Mouse (Mus musculus) kidney, adult 2 months (tissue): ENCODE measurements around the gene Slc4a8. TPM values are rescaled to one million over a fixed set of nuclear protein-coding genes. Genes with fewer than 3 reads are reported as not detected.

ENCODE experiments used
- DNase-seq: peaks from one replicate; pipeline ENCODE4 v3.0.0; 2021
- H3K27ac ChIP-seq: fragments of 200-500 bp; 2 replicates; pipeline ENCODE4 v1.5.1; 2012; ENCODE audit warnings: low read depth, low read length, control low read depth, inconsistent platforms; ENCODE audit not compliant: insufficient read depth
- H3K27me3 ChIP-seq: fragments of 200-500 bp; replicated peaks from 2 replicates; pipeline ENCODE4 v1.6.1; 2012; ENCODE audit warnings: mild to moderate bottlenecking, moderate library complexity, low read length, inconsistent platforms; ENCODE audit not compliant: control insufficient read depth, insufficient read depth
- H3K36me3 ChIP-seq: fragments of 200-500 bp; 2 replicates; pipeline ENCODE4 v1.6.1; 2012; ENCODE audit warnings: mild to moderate bottlenecking, moderate library complexity, low read length, inconsistent platforms; ENCODE audit not compliant: control insufficient read depth, insufficient read depth
- H3K4me1 ChIP-seq: fragments of 200-500 bp; 2 replicates; pipeline ENCODE4 v1.6.1; 2011; ENCODE audit warnings: low read length; ENCODE audit not compliant: control insufficient read depth, insufficient read depth
- H3K4me3 ChIP-seq: fragments of 200-500 bp; 2 replicates; pipeline ENCODE4 v1.5.1; 2011; ENCODE audit warnings: mild to moderate bottlenecking, low read depth, low read length, control low read depth; ENCODE audit not compliant: insufficient read depth
- CTCF ChIP-seq: fragments of 200-500 bp; conservative IDR thresholded peaks from 2 replicates; pipeline ENCODE4 v1.5.1; 2011; ENCODE audit warnings: low read depth, mild to moderate bottlenecking, control low read depth, low read length, moderate library complexity, mixed read lengths; ENCODE audit not compliant: insufficient read depth, insufficient read length
- POLR2A ChIP-seq: fragments of 200-500 bp; IDR thresholded peaks from one replicate; pipeline ENCODE4 v1.6.1; 2011; ENCODE audit warnings: low read depth, low read length, control low read depth
- WGBS: fragments of 180-500 bp; shearing (Covaris S2); methylation state at CpG from one replicate; pipeline ENCODE4 v1.1.7; 2018; 5-methylcytosine and 5-hydroxymethylcytosine counted together
- polyA plus RNA-seq: library from polyadenylated mRNA; depleted of rRNA; stranded (reverse); fragments of >200 nt; gene quantifications from 2 replicates; pipeline ENCODE4 v1.2.3, GENCODE M21; 2012

Gene Slc4a8
- polyA plus RNA-seq, 1 experiment = 5.9 TPM

DNA sequence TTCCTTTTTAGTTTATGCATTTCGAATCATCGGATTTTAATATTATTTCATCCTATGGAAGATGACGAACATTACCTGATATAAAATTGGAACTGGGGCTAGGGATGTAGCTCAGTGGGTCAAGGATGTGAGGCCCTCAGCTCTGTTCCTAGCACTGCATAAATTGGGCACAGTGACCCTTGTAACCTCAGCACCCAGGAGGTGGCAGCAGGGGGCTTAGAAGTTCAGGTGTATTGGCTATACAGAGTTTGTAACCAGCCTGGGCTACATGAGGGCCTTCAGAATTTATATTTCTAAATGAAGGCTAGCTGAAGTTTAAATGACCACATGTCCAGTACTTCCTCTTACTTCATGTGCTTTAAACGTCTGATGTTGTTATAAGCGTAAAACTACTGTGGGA is 40.1 kb upstream of the Slc4a8 start:
- no peak for TF ChIP-seq POLR2A
- TF ChIP-seq CTCF = no peak
- no peaks in the 10 kb centered on the region for H3K36me3 ChIP-seq
- H3K27me3 ChIP-seq = no peaks in the 10 kb centered on the region
- no peak overlapping the region for H3K27ac ChIP-seq
- H3K4me1 ChIP-seq = no peaks in the 10 kb centered on the region
- H3K4me3 ChIP-seq = no peak overlapping the region
- WGBS = 91% methylated on average over 5 of the region's 5 CpGs
- no peak for DNase-seq

DNA sequence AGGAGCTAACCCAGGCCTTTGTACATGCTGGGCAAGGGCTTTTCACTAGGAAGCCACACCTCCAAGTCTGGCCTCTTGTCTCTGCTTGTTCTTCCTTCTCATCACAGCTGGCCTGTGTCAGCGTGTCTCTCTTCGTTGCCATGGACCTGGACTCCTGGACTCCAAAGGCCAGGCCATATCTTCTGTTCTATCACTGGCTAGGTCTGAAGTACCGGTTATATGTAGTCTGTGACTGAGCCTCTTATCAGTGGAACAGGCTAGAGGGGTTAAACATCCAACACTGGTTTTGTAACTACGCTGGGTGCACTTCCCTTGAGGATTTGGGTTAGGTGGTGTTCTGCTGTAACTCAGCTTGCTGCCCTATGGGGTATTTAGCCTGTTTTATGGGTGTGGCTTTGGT is 39.5 kb upstream of the Slc4a8 start:
- Histone ChIP-seq H3K36me3 (no peaks in the 10 kb centered on the region), H3K4me3 (no peak overlapping the region), H3K4me1 (no peaks in the 10 kb centered on the region), H3K27me3 (no peaks in the 10 kb centered on the region), H3K27ac (no peak overlapping the region)
- TF ChIP-seq CTCF = no peak
- WGBS = 52% methylated on average over 4 of the region's 4 CpGs
- DNase-seq = no peak

DNA sequence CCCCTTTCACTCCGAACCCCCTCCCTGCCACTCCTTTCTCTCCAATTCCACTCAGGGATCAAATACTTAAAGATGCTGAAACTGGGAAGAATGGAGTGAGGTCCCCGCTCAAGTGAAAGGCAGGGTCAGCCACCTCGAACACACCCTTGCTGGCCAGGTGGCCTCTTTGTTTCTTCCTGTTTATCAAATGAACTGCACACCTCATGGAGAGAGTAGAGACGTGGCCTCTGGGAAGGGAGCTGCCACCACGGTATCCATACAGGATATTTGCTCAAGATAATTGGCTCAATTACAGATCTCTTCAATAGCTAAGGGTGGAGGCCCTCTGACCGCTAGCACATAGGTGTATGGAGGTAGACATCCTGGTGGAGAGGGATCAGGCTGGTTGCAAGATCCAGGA is 39.0 kb upstream of the Slc4a8 start:
- H3K4me1 ChIP-seq = no peaks in the 10 kb centered on the region
- no peak overlapping the region for H3K27ac ChIP-seq
- no peaks in the 10 kb centered on the region for H3K27me3 ChIP-seq
- 84% methylated on average over 6 of the region's 6 CpGs for WGBS
- DNase-seq = no peak
- TF ChIP-seq POLR2A (no peak), CTCF (no peak)
- no peak overlapping the region for H3K4me3 ChIP-seq
- no peaks in the 10 kb centered on the region for H3K36me3 ChIP-seq

DNA sequence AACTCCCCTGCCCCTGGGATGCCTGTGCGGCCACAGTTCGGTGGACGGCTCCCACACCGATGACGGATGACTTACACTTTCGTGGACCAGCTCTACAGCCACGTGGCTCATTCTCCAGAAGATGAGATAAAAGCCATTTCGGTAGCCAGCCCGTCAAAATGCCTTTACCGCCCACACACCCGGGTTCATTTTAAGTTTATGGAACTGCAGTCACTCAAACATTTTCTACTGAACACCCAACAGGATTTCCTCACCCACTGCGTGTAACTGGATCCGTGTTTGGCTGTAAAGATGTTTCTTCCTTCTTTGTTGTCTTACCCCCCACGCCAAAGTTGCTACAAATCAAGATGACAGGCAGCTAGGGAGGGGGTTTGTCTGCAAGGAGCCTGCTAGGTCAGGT is 38.0 kb upstream of the Slc4a8 start:
- 23% methylated on average over 14 of the region's 14 CpGs for WGBS
- no peaks in the 10 kb centered on the region for H3K27me3 ChIP-seq
- no peak overlapping the region for H3K4me3 ChIP-seq
- DNase-seq = no peak
- H3K27ac ChIP-seq = no peak overlapping the region
- TF ChIP-seq CTCF (no peak), POLR2A (no peak)
- H3K4me1 ChIP-seq = no peaks in the 10 kb centered on the region
- no peaks in the 10 kb centered on the region for H3K36me3 ChIP-seq

DNA sequence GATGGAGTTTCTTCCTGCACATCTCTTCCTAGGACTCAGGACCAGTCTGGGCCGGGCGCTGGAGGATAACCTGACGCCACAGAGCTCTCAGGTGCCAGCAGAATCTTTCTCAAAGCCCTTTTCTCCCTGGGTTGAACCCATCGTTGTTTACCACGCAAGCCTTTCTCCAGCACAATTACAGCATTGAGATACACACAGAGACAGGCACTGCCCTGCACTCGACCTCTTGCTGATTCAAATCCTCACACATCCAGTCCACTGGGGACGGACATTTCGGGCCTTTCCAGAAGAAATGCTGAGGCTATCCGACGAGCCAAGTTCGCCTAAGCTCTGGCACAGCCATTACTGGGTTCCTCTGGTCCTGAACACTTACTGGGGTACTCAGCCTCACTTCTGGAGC is 34.8 kb upstream of the Slc4a8 start:
- TF ChIP-seq CTCF (no peak), POLR2A (no peak)
- no peaks in the 10 kb centered on the region for H3K36me3 ChIP-seq
- 85% methylated on average over 11 of the region's 11 CpGs for WGBS
- DNase-seq = no peak
- H3K4me3 ChIP-seq = no peak overlapping the region
- H3K4me1 ChIP-seq = no peaks in the 10 kb centered on the region
- no peak overlapping the region for H3K27ac ChIP-seq
- H3K27me3 ChIP-seq = 0 out of 2 replicates have a peak, but pooled peaks cover 2% of the 10 kb centered on the region

DNA sequence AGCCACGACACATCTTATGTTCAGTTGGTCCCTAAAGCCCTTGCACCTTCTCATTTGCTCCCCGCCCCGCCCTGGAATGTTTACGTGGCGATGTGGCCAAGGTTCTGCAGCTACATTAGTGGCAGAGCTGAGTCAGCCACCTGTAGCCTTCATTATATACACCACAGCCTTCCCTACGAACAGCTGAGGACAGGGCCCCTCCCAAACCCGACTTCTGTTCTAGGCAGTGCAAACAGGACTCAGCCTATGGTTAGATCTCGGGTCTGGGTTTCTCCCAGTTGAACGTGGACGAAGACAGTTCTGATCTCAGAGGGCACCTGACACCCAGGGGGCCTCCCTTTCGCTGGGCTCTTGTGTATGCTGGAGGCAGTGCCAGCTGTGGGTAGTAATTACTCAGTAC is 33.7 kb upstream of the Slc4a8 start:
- Histone ChIP-seq H3K27me3 (0 out of 2 replicates have a peak, but pooled peaks cover 2% of the 10 kb centered on the region), H3K4me3 (no peak overlapping the region), H3K27ac (no peak overlapping the region), H3K36me3 (no peaks in the 10 kb centered on the region), H3K4me1 (no peaks in the 10 kb centered on the region)
- DNase-seq = no peak
- 89% methylated on average over 11 of the region's 11 CpGs for WGBS
- no peak for TF ChIP-seq CTCF
- no peak for TF ChIP-seq POLR2A

DNA sequence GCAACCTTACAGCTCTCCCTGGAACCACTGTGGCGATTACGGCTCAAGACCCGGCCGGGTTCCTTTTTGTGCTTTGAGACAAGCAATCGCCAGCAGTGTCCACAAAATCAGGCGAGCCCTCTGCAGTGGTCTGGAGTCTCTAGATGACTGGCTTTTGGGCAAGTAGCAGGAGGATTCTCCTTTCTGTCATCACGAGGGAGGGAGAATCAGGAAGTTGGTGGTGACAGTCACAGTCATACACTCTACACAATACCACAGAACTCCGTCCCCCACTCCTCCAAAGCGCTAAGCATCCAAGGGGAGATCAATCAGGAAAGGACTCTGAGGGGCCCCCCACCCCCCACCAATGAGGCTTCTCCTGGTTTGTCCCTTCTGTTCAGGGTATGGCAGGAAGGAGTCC is 33.0 kb upstream of the Slc4a8 start:
- 0 out of 2 replicates have a peak, but pooled peaks cover 2% of the 10 kb centered on the region for H3K27me3 ChIP-seq
- TF ChIP-seq POLR2A = no peak
- no peak overlapping the region for H3K4me3 ChIP-seq
- H3K4me1 ChIP-seq = no peaks in the 10 kb centered on the region
- no peak overlapping the region for H3K27ac ChIP-seq
- 48% methylated on average over 9 of the region's 9 CpGs for WGBS
- H3K36me3 ChIP-seq = no peaks in the 10 kb centered on the region
- DNase-seq = no peak

DNA sequence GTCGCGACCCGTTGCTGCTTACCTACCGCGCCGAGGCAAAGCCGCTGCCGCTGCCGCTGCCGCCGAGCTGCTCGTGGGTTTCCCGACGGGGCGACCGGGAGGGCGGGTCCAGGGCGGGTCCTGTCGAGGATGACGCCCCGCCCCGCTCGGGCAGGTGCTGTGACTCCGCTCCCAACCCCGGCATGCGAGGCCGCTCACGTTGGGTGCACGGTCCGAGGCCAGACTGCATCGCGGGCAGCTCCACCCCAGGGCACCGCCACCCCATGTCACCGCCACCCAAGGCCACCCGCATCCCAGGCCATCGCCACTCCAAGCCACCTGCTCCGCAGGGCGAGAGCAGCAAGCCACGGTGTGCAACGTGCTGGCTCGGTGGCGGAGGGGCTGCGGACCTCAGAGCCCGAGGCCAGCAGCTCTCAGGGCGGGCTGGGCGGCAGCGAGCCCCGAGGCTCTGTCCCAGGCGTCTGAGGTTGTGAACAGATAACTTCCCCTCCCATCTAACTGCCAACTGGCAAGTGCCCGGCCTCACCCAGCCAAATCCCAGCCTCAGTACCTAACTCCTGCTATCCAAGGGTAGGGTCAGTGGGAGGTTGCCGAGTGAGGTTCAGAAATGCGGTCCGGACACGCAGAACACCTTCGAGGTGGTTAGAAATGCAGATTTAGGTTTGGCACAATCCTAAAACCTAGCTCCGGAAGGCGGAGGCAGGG is 32.1 kb upstream of the Slc4a8 start, which contains the start of gene Galnt6:
TSS of gene Galnt6 (minus strand) at position 96 of the 705 bp plus-strand sequence.
- H3K4me1 ChIP-seq = no peaks in the 10 kb centered on the region
- TF ChIP-seq CTCF (no peak), POLR2A (no peak)
- H3K27ac ChIP-seq = no peak within 1 kb of the TSS
- 0 out of 2 replicates have a peak, but pooled peaks cover 2% of the 10 kb centered on the region for H3K27me3 ChIP-seq
- WGBS = 10% methylated on average over 57 of the region's 57 CpGs
- no peak for DNase-seq
- no peaks in the 10 kb centered on the region for H3K36me3 ChIP-seq
- H3K4me3 ChIP-seq = 0 out of 2 replicates have a peak within 1 kb of the TSS, but pooled peaks have one; percentile 3
